ENCODE assay signal across 21 mouse cellular contexts in the genomic region with DNA sequence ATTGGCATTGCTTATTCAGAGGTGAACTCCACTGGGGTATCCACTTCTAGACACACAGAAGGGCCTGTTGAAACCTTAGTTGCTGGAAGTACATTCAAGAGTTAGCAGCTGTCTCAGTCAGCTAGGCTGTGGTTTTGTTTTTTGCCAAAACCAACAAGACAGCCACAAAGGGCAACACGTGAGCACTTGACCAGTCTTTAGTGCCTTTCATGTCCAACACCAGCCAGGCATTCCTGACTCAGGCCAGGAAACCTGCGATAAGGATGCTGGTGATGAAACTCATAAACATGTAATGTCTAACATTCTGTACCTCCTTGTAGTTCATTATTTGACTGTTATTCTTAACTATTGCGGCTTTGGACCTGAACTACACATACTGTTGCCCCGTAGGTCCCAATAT. TPM values are rescaled to one million over a fixed set of nuclear protein-coding genes. Genes with fewer than 3 reads are reported as not detected.
DNase-seq lines count a peak whose midpoint lies in the region; ATAC-seq and TF ChIP-seq lines count a peak whose summit lies in the region.
"Had no signal": no experiment of that assay in that cellular context is flagged by ENCODE, and none has a peak within 500 bp of the region (broad histone marks: within the 10 kb centered on the region; RNA-seq: fewer than 3 reads in every experiment).

No protein-coding gene starts in this region.

- no peaks in the 10 kb centered on the region for H3K27me3 ChIP-seq in heart, adult 2 months (ENCODE audit: control insufficient read depth, insufficient read depth, low read length)
- no peaks in the 10 kb centered on the region for H3K27me3 ChIP-seq in heart, embryonic 10.5 days (ENCODE audit: insufficient read depth, poor library complexity, severe bottlenecking)
- H3K27me3 ChIP-seq in hindbrain, embryonic 14.5 days (ENCODE audit: control insufficient read depth, insufficient read depth, low read length), result no peaks in the 10 kb centered on the region
- H3K27me3 ChIP-seq: hindbrain, embryonic 13.5 days; intestine, embryonic 15.5 days; liver, embryonic 13.5 days; midbrain, embryonic 13.5 days; neural tube, embryonic 15.5 days had no signal

- peak in 1 of 2 experiments; percentile 58 for DNase-seq in heart, adult 2 months
- no peak for DNase-seq in heart, embryonic 10.5 days (ENCODE audit: low spot score)
- DNase-seq in NIH3T3 (ENCODE audit: low read depth), result peak; percentile 40
- peak; percentile 26 to 46 for DNase-seq in heart, postnatal 14 days
- peak; percentile 80 for DNase-seq in lung, postnatal 36 days
- DNase-seq in thymus, adult 18-20 months, result no peak
- no peak for DNase-seq in kidney, adult 11 months
- DNase-seq in hindbrain, embryonic 14.5 days (ENCODE audit: low spot score), result no peak
- DNase-seq: cerebellum, adult 11-12 months; cerebellum, postnatal 36 days; liver, embryonic 13.5 days; right cerebral cortex, postnatal 25 days; thymus, postnatal 25 days had no signal

- TF ChIP-seq POLR2A in heart, adult 2 months (IDR thresholded peaks at IDR 0.05; ENCODE audit: insufficient read depth, low read depth, low read length), result no peak

- ATAC-seq in hindbrain, embryonic 14.5 days (ENCODE audit: low FRiP score), result no peak
- ATAC-seq: activated CD4-positive, CD25-positive, alpha-beta regulatory T cell, adult 4 months; forebrain, embryonic 14.5 days; intestine, embryonic 15.5 days; midbrain, embryonic 13.5 days had no signal

- H3K9ac ChIP-seq in heart, adult 2 months (ENCODE audit: low read depth, low read length), result no peak overlapping the region
- no peak overlapping the region for H3K9ac ChIP-seq in hindbrain, embryonic 14.5 days
- H3K9ac ChIP-seq: hindbrain, embryonic 13.5 days; intestine, embryonic 15.5 days; liver, embryonic 13.5 days; midbrain, embryonic 13.5 days; neural tube, embryonic 15.5 days had no signal

- peak overlapping the region; percentile 88 for H3K27ac ChIP-seq in heart, adult 2 months
- no peak overlapping the region for H3K27ac ChIP-seq in heart, embryonic 10.5 days
- no peak overlapping the region for H3K27ac ChIP-seq in hindbrain, embryonic 14.5 days
- H3K27ac ChIP-seq: embryonic facial prominence, embryonic 10.5 days; hindbrain, embryonic 13.5 days; intestine, embryonic 15.5 days; left cerebral cortex, adult 2 months; liver, embryonic 13.5 days; midbrain, embryonic 13.5 days; neural tube, embryonic 15.5 days had no signal

- no peak for TF ChIP-seq CTCF in heart, adult 2 months (IDR thresholded peaks at IDR 0.05)

- peaks cover 1% of the 10 kb centered on the region; the same call in 1 of the 2 replicates for H3K4me1 ChIP-seq in heart, adult 2 months (ENCODE audit: control insufficient read depth, insufficient read depth, low read length)
- peaks cover 2% of the 10 kb centered on the region; the same call in 1 of the 2 replicates for H3K4me1 ChIP-seq in heart, embryonic 10.5 days
- no peaks in the 10 kb centered on the region for H3K4me1 ChIP-seq in hindbrain, embryonic 14.5 days (replicated peaks; ENCODE audit: control insufficient read depth, insufficient read depth, low read length)
- H3K4me1 ChIP-seq: embryonic facial prominence, embryonic 10.5 days; intestine, embryonic 15.5 days; liver, embryonic 13.5 days; midbrain, embryonic 13.5 days had no signal

- H3K4me3 ChIP-seq in heart, adult 2 months, result no peak overlapping the region
- H3K4me3 ChIP-seq in heart, embryonic 10.5 days, result no peak overlapping the region
- no peak overlapping the region for H3K4me3 ChIP-seq in hindbrain, embryonic 14.5 days (replicated peaks; ENCODE audit: low read length)
- H3K4me3 ChIP-seq: embryonic facial prominence, embryonic 10.5 days; hindbrain, embryonic 13.5 days; intestine, embryonic 15.5 days; left cerebral cortex, adult 2 months; liver, embryonic 13.5 days; midbrain, embryonic 13.5 days; neural tube, embryonic 15.5 days had no signal

- intact Hi-C loops in heart, adult 2 months (cut with DNase I), result loop anchor here (1.0 to 5.0 kb wide), 2 partner anchors 76 to 136 kb away; no protein-coding TSS in a partner anchor
- intact Hi-C loops in heart, postnatal 14 days (cut with DNase I), result loop anchor here (1.0 to 2.0 kb wide), 2 partner anchors 40 to 48 kb away; a partner anchor contains a TSS

- 58% methylated on average over 4 of the region's 4 CpGs for WGBS in heart, adult 2 months
- WGBS in heart, embryonic 10.5 days, result 86% methylated on average over 4 of the region's 4 CpGs
- WGBS in hindbrain, embryonic 14.5 days, result 88% methylated on average over 4 of the region's 4 CpGs

- no peaks in the 10 kb centered on the region for H3K79me2 ChIP-seq in heart, adult 2 months (replicated peaks; ENCODE audit: control insufficient read depth, insufficient read depth, low read length)

- peak; percentile 94 for TF ChIP-seq EP300 in heart, adult 2 months (IDR thresholded peaks at IDR 0.05; ENCODE audit: insufficient read depth, low read depth, low read length)

- H3K36me3 ChIP-seq in heart, adult 2 months (ENCODE audit: control insufficient read depth, insufficient read depth, low read length), result peaks cover 11% of the 10 kb centered on the region
- H3K36me3 ChIP-seq in heart, embryonic 10.5 days, result no peaks in the 10 kb centered on the region
- H3K36me3 ChIP-seq in hindbrain, embryonic 14.5 days (replicated peaks; ENCODE audit: control insufficient read depth, insufficient read depth), result no peaks in the 10 kb centered on the region
- H3K36me3 ChIP-seq: embryonic facial prominence, embryonic 10.5 days; hindbrain, embryonic 13.5 days; intestine, embryonic 15.5 days; liver, embryonic 13.5 days; midbrain, embryonic 13.5 days; neural tube, embryonic 15.5 days had no signal

- no peaks in the 10 kb centered on the region for H3K9me3 ChIP-seq in heart, embryonic 10.5 days
- no peaks in the 10 kb centered on the region for H3K9me3 ChIP-seq in hindbrain, embryonic 14.5 days (ENCODE audit: control insufficient read depth, low read length)
- H3K9me3 ChIP-seq: embryonic facial prominence, embryonic 10.5 days; hindbrain, embryonic 13.5 days; intestine, embryonic 15.5 days; liver, embryonic 13.5 days; midbrain, embryonic 13.5 days; neural tube, embryonic 15.5 days had no signal

- no peak overlapping the region for H3K4me2 ChIP-seq in hindbrain, embryonic 14.5 days (replicated peaks)
- H3K4me2 ChIP-seq: hindbrain, embryonic 13.5 days; intestine, embryonic 15.5 days; liver, embryonic 13.5 days; midbrain, embryonic 13.5 days; neural tube, embryonic 15.5 days had no signal

RNA-seq across cellular contexts. Expression of a gene that starts 39.7 kb away (rescaled TPM):
- total RNA-seq in heart, adult 2 months (2021), result 100 to 1,000 TPM; 211 to 261 TPM
- polyA plus RNA-seq in heart, adult 2 months (2012; rRNA removed), result 72.6 and 125 TPM in 2 replicates
- polyA plus RNA-seq in heart, embryonic 10.5 days (2016; fragmentation: Nextera tagmentation; extraction: Ambion mirVana), result 8.9 and 11.6 TPM in 2 replicates
- 100 to 1,000 TPM; 169 to 170 TPM for total RNA-seq in heart, postnatal 14 days (2021)
- 28.9 and 31.7 TPM in 2 replicates for polyA plus RNA-seq in hindbrain, embryonic 14.5 days (2014; fragmentation: Nextera tagmentation; extraction: Ambion mirVana)
- polyA plus RNA-seq: activated CD4-positive, CD25-positive, alpha-beta regulatory T cell, adult 4 months had no signal

Comparison
In these comparisons a context has a peak if more than half of its experiments do, and no peak if none do; other contexts are left out.
1. DNase-seq: peak in NIH3T3 (single experiment), heart, postnatal 14 days (2 of 2) and lung, postnatal 36 days (single experiment); none in heart, embryonic 10.5 days (single experiment), thymus, adult 18-20 months (0 of 2), kidney, adult 11 months (single experiment) and hindbrain, embryonic 14.5 days (single experiment).